Mouse (Mus musculus): ENCODE data around the gene Hectd1.

Gene Hectd1

GRCm38 (mm10) chr12:51829290-51830076, at the start of gene Hectd1:
Gene Hectd1, minus strand, starts transcription at chr12:51829536.
- in situ Hi-C loops (cut with MboI, MseI) = loop anchor here (10.0 kb wide), 1 partner anchor 175 kb away; the partner anchor contains the start of gene Dtd2

- in situ Hi-C loops (cut with MboI, MseI) = no loop called here
These were observed 42.3 kb upstream of the Hectd1 start for GRCm38 (mm10) chr12:51871446-51872144.

- in situ Hi-C loops (cut with MboI, MseI) = no loop called here
These were observed 40.2 kb upstream of the Hectd1 start for GRCm38 (mm10) chr12:51869511-51869910.

GRCm38 (mm10) chr12:51867076-51867475, 37.7 kb upstream of the Hectd1 start:
- in situ Hi-C loops (cut with MboI, MseI) = no loop called here

- in situ Hi-C loops (cut with MboI, MseI) = no loop called here
These were observed 37.0 kb upstream of the Hectd1 start for GRCm38 (mm10) chr12:51866226-51866910.

GRCm38 (mm10) chr12:51865790-51866179, 36.4 kb upstream of the Hectd1 start:
- in situ Hi-C loops (cut with MboI, MseI) = no loop called here

GRCm38 (mm10) chr12:51865061-51865789, 35.9 kb upstream of the Hectd1 start:
- in situ Hi-C loops (cut with MboI, MseI) = no loop called here

- in situ Hi-C loops (cut with MboI, MseI) = no loop called here
These were observed 34.0 kb upstream of the Hectd1 start for GRCm38 (mm10) chr12:51863116-51864002.

GRCm38 (mm10) chr12:51858134-51859028, 29.0 kb upstream of the Hectd1 start:
- in situ Hi-C loops (cut with MboI, MseI) = loop anchor here (10.0 kb wide), 1 partner anchor 1166 kb away; no protein-coding TSS in a partner anchor

- in situ Hi-C loops (cut with MboI, MseI) = loop anchor here (10.0 kb wide), 1 partner anchor 1168 kb away; no protein-coding TSS in a partner anchor
These were observed 27.5 kb upstream of the Hectd1 start for GRCm38 (mm10) chr12:51856768-51857295.

GRCm38 (mm10) chr12:51855872-51856271, 26.5 kb upstream of the Hectd1 start:
- in situ Hi-C loops (cut with MboI, MseI) = loop anchor here (10.0 kb wide), 1 partner anchor 1169 kb away; no protein-coding TSS in a partner anchor

- in situ Hi-C loops (cut with MboI, MseI) = loop anchor here (10.0 kb wide), 1 partner anchor 1169 kb away; no protein-coding TSS in a partner anchor
These were observed 26.1 kb upstream of the Hectd1 start for GRCm38 (mm10) chr12:51855453-51855852.

GRCm38 (mm10) chr12:51851617-51852016, 22.3 kb upstream of the Hectd1 start:
- in situ Hi-C loops (cut with MboI, MseI) = loop anchor here (10.0 kb wide), 1 partner anchor 1173 kb away; no protein-coding TSS in a partner anchor

GRCm38 (mm10) chr12:51851155-51851554, 21.8 kb upstream of the Hectd1 start:
- in situ Hi-C loops (cut with MboI, MseI) = loop anchor here (10.0 kb wide), 1 partner anchor 1174 kb away; no protein-coding TSS in a partner anchor

- in situ Hi-C loops (cut with MboI, MseI) = loop anchor here (10.0 kb wide), 1 partner anchor 1174 kb away; no protein-coding TSS in a partner anchor
These were observed 21.0 kb upstream of the Hectd1 start for GRCm38 (mm10) chr12:51850339-51850738.

- in situ Hi-C loops (cut with MboI, MseI) = loop anchor here (10.0 kb wide), 1 partner anchor 1175 kb away; no protein-coding TSS in a partner anchor
These were observed 20.6 kb upstream of the Hectd1 start for GRCm38 (mm10) chr12:51849902-51850301.

GRCm38 (mm10) chr12:51847953-51848680, 18.8 kb upstream of the Hectd1 start:
- in situ Hi-C loops (cut with MboI, MseI) = no loop called here

GRCm38 (mm10) chr12:51845261-51845660, 15.9 kb upstream of the Hectd1 start:
- in situ Hi-C loops (cut with MboI, MseI) = no loop called here

Measured in regulatory T cell (primary cell).